Mouse (Mus musculus) liver, postnatal 0 days (tissue): ENCODE data around the gene C1ql3. TPM values are rescaled to one million over a fixed set of nuclear protein-coding genes. Genes with fewer than 3 reads are reported as not detected.

ENCODE experiments used
- ATAC-seq: fragments of 200-750 bp; cut with Nextera tagmentation; 2 replicates; pipeline ENCODE4 v1.8.0; 2017; ENCODE audit warnings: mild to moderate bottlenecking, moderate library complexity
- DNase-seq: peaks from one replicate; pipeline ENCODE4 v3.0.0-alpha.2; 2016
- H3K27ac ChIP-seq: fragments of 300-500 bp; sonication (generic); 2 replicates; pipeline ENCODE4 v1.5.1; 2014; ENCODE audit warnings: antibody characterized with exemption, moderate library complexity, mild to moderate bottlenecking, low read depth
- H3K27me3 ChIP-seq: fragments of 300-500 bp; sonication (generic); 2 replicates; pipeline ENCODE4 v1.6.1; 2014; ENCODE audit warnings: low read length, control low read depth, mixed read lengths; ENCODE audit not compliant: insufficient read depth
- H3K36me3 ChIP-seq: fragments of 300-500 bp; sonication (generic); replicated peaks from 2 replicates; pipeline ENCODE4 v1.6.1; 2014; ENCODE audit warnings: mild to moderate bottlenecking, control low read depth, low read length, moderate library complexity, mixed read lengths; ENCODE audit not compliant: insufficient read depth
- H3K4me1 ChIP-seq: fragments of 300-500 bp; sonication (generic); 2 replicates; pipeline ENCODE4 v1.6.1; 2014; ENCODE audit warnings: antibody characterized with exemption, mild to moderate bottlenecking, control low read depth; ENCODE audit not compliant: insufficient read depth
- H3K4me2 ChIP-seq: fragments of 300-500 bp; sonication (generic); 2 replicates; pipeline ENCODE4 v1.6.1; 2014; ENCODE audit warnings: low read depth, mild to moderate bottlenecking, low read length, moderate library complexity, mixed read lengths
- H3K4me3 ChIP-seq: fragments of 300-500 bp; sonication (generic); 2 replicates; pipeline ENCODE4 v1.5.1; 2014; ENCODE audit warnings: low read depth, low read length
- H3K9ac ChIP-seq: fragments of 300-500 bp; sonication (generic); replicated peaks from 2 replicates; pipeline ENCODE4 v1.6.1; 2014; ENCODE audit warnings: mild to moderate bottlenecking, moderate library complexity
- H3K9me3 ChIP-seq: fragments of 300-500 bp; sonication (generic); 2 replicates; pipeline ENCODE4 v1.6.1; 2016; ENCODE audit warnings: mild to moderate bottlenecking, control low read depth, low read length, mixed read lengths
- CTCF ChIP-seq: sonication (generic); IDR thresholded peaks from 2 replicates; pipeline ENCODE4 v1.5.1; 2016; ENCODE audit warnings: antibody characterized with exemption, low read depth
- EP300 ChIP-seq: IDR thresholded peaks from 2 replicates; pipeline ENCODE4 v1.6.1; 2016; ENCODE audit warnings: antibody characterized with exemption, low read depth, mild to moderate bottlenecking
- WGBS: fragments of 180-500 bp; shearing (Covaris S2); extraction: QIAGEN DNeasy Blood & Tissue Kit; methylation state at CpG from one replicate; pipeline ENCODE4 v1.1.7; 2014; ENCODE audit not compliant: insufficient replicate concordance; 5-methylcytosine and 5-hydroxymethylcytosine counted together
- polyA plus RNA-seq: library from polyadenylated mRNA; unstranded; fragments of >200 nt; fragmentation: Nextera tagmentation; extraction: Ambion mirVana; gene quantifications from 2 replicates; pipeline ENCODE4 v1.2.1, GENCODE M21; 2015

C1ql3 gene
- polyA plus RNA-seq, 1 experiment from 2014 or later: 0.13 TPM

- no peaks in the 10 kb centered on the region for H3K36me3 ChIP-seq
- peaks cover 35% of the 10 kb centered on the region for H3K27me3 ChIP-seq
- H3K27ac ChIP-seq: no peak overlapping the region
- DNase-seq: no peak
- no peak overlapping the region for H3K9ac ChIP-seq
- peaks cover 13% of the 10 kb centered on the region for H3K4me1 ChIP-seq
- no peak for ATAC-seq
- TF ChIP-seq EP300 (no peak), CTCF (no peak)
- H3K4me3 ChIP-seq: no peak overlapping the region
- 58% methylated on average over 1 of the region's 1 CpGs for WGBS
- no peaks in the 10 kb centered on the region for H3K9me3 ChIP-seq
- H3K4me2 ChIP-seq: no peak overlapping the region
These were observed 3.2 kb downstream of the C1ql3 start for GRCm38 (mm10) chr2:13008433-13008832.

- H3K36me3 ChIP-seq: peaks cover 9% of the 10 kb centered on the region; the same call in 1 of the 2 replicates
- no peak for DNase-seq
- H3K9ac ChIP-seq: no peak overlapping the region
- H3K4me2 ChIP-seq: no peak overlapping the region
- no peak for TF ChIP-seq EP300
- TF ChIP-seq CTCF: no peak
- H3K4me3 ChIP-seq: no peak overlapping the region
- WGBS: 72% methylated on average over 2 of the region's 2 CpGs
- no peaks in the 10 kb centered on the region for H3K27me3 ChIP-seq
- ATAC-seq: no peak
- H3K27ac ChIP-seq: no peak overlapping the region
- no peaks in the 10 kb centered on the region for H3K9me3 ChIP-seq
- H3K4me1 ChIP-seq: no peaks in the 10 kb centered on the region
These were observed 11.6 kb downstream of the C1ql3 start for GRCm38 (mm10) chr2:13000026-13000425.

GRCm38 (mm10) chr2:12984901-12985732, 26.5 kb downstream of the C1ql3 start:
- no peak for DNase-seq
- WGBS: 84% methylated on average over 4 of the region's 4 CpGs
- Histone ChIP-seq H3K36me3 (peaks cover 8% of the 10 kb centered on the region; the same call in 1 of the 2 replicates), H3K4me1 (no peaks in the 10 kb centered on the region), H3K4me3 (no peak overlapping the region), H3K9me3 (no peaks in the 10 kb centered on the region), H3K9ac (no peak overlapping the region), H3K4me2 (no peak overlapping the region), H3K27ac (no peak overlapping the region), H3K27me3 (no peaks in the 10 kb centered on the region)
- ATAC-seq: no peak
- no peak for TF ChIP-seq CTCF
- TF ChIP-seq EP300: no peak

DNA sequence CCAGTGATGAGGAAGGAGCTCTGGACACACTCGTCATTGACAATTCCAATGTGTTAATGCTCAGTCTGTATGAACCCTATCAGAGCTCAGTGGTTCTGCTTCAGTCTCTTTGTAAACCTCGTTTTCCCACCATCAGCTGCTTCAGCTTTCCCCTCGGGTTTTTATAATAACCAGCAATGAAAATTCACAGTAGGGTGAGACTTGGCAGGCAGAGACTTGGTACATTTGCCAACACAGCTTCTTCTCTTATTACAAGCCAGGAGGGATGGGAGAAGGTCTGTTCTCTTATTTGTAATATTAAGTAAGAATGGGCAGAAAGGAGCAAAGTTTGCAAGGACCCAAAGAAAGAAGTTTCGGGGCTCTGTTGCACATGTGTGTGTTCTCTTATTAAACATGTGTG, 32.8 kb downstream of the C1ql3 start:
- no peak for ATAC-seq
- 69% methylated on average over 4 of the region's 4 CpGs for WGBS
- no peak overlapping the region for H3K4me3 ChIP-seq
- no peaks in the 10 kb centered on the region for H3K27me3 ChIP-seq
- H3K4me2 ChIP-seq: no peak overlapping the region
- no peak for TF ChIP-seq CTCF
- TF ChIP-seq EP300: no peak
- H3K4me1 ChIP-seq: no peaks in the 10 kb centered on the region
- peaks cover 8% of the 10 kb centered on the region; the same call in 1 of the 2 replicates for H3K36me3 ChIP-seq
- DNase-seq: no peak
- H3K9ac ChIP-seq: no peak overlapping the region
- H3K27ac ChIP-seq: no peak overlapping the region
- no peaks in the 10 kb centered on the region for H3K9me3 ChIP-seq

GRCm38 (mm10) chr2:12977367-12977766, 34.2 kb downstream of the C1ql3 start:
- 86% methylated on average over 7 of the region's 7 CpGs for WGBS
- H3K9me3 ChIP-seq: no peaks in the 10 kb centered on the region
- no peak for TF ChIP-seq CTCF
- TF ChIP-seq EP300: no peak

DNA sequence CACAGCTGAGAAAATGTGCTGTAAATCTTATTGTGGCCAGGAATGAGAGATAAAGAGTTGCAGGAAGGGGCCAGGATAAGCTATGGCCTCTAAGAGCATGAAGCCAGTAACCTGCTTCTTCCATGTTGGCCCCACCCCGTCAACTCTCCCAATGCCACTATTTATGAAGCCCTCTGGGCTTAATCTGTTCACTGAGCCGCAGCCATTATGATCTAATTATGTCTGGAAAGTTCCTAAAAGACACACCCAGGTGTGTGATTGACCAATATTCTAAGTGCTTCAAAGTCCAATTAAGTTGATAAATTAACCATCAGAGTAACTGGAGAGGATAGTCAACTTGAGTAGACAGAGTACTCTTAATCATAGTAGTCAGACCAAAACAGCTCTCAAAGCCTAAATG, 37.9 kb downstream of the C1ql3 start:
- no peak overlapping the region for H3K4me3 ChIP-seq
- H3K27me3 ChIP-seq: no peaks in the 10 kb centered on the region
- H3K36me3 ChIP-seq: 0 out of 2 replicates have a peak, but pooled peaks cover 2% of the 10 kb centered on the region
- no peak overlapping the region for H3K9ac ChIP-seq
- ATAC-seq: no peak
- H3K4me1 ChIP-seq: no peaks in the 10 kb centered on the region
- no peak for TF ChIP-seq EP300
- TF ChIP-seq CTCF: no peak
- no peak overlapping the region for H3K27ac ChIP-seq
- DNase-seq: no peak
- H3K9me3 ChIP-seq: no peaks in the 10 kb centered on the region
- H3K4me2 ChIP-seq: no peak overlapping the region
- 73% methylated on average over 2 of the region's 2 CpGs for WGBS

More at GRCm38 (mm10) chr2:12977367-12977766, 34.2 kb downstream of the C1ql3 start:
- H3K27ac ChIP-seq: no peak overlapping the region
- H3K27me3 ChIP-seq: no peaks in the 10 kb centered on the region
- no peak for DNase-seq
- no peaks in the 10 kb centered on the region for H3K4me1 ChIP-seq
- H3K4me3 ChIP-seq: no peak overlapping the region
- ATAC-seq: no peak
- no peak overlapping the region for H3K9ac ChIP-seq
- H3K36me3 ChIP-seq: peaks cover 8% of the 10 kb centered on the region; the same call in 1 of the 2 replicates
- no peak overlapping the region for H3K4me2 ChIP-seq
